Mouse (Mus musculus) testis, adult 2 months (tissue): ENCODE measurements around the gene Msx1. TPM values are rescaled to one million over a fixed set of nuclear protein-coding genes. Genes with fewer than 3 reads are reported as not detected.

Experiments
- H3K27ac ChIP-seq: fragments of 200-500 bp; 2 replicates; pipeline ENCODE4 v1.5.1; 2012; ENCODE audit warnings: low read depth, low read length; ENCODE audit not compliant: control insufficient read depth, insufficient read depth
- H3K27me3 ChIP-seq: fragments of 200-500 bp; 2 replicates; pipeline ENCODE4 v1.6.1; 2012; ENCODE audit warnings: mild to moderate bottlenecking, low read length, moderate library complexity; ENCODE audit not compliant: control insufficient read depth, insufficient read depth
- H3K36me3 ChIP-seq: fragments of 200-500 bp; 2 replicates; pipeline ENCODE4 v1.6.1; 2012; ENCODE audit warnings: mild to moderate bottlenecking, low read length; ENCODE audit not compliant: control insufficient read depth, insufficient read depth
- H3K4me1 ChIP-seq: fragments of 200-500 bp; 2 replicates; pipeline ENCODE4 v1.6.1; 2012; ENCODE audit warnings: low read length; ENCODE audit not compliant: control insufficient read depth, insufficient read depth
- H3K4me3 ChIP-seq: fragments of 200-500 bp; 2 replicates; pipeline ENCODE4 v1.5.1; 2012; ENCODE audit warnings: low read depth, mild to moderate bottlenecking, low read length, moderate library complexity, mixed read lengths; ENCODE audit not compliant: control insufficient read depth
- CTCF ChIP-seq: fragments of 200-500 bp; IDR thresholded peaks from 2 replicates; pipeline ENCODE4 v1.5.1; 2012; ENCODE audit warnings: low read depth, mild to moderate bottlenecking, inconsistent platforms, low read length, moderate library complexity; ENCODE audit not compliant: control insufficient read depth, insufficient read depth, insufficient replicate concordance
- POLR2A ChIP-seq: fragments of 200-500 bp; IDR thresholded peaks from 2 replicates; pipeline ENCODE4 v1.6.1; 2012; ENCODE audit warnings: low read depth, mild to moderate bottlenecking, inconsistent platforms, low read length, moderate library complexity; ENCODE audit not compliant: control insufficient read depth
- polyA plus RNA-seq: library from polyadenylated mRNA; depleted of rRNA; stranded (reverse); fragments of >200 nt; gene quantifications from 2 replicates; pipeline ENCODE4 v1.2.3, GENCODE M21; 2012

Msx1 gene
- polyA plus RNA-seq, 1 experiment: not detected

- no peaks in the 10 kb centered on the region for H3K36me3 ChIP-seq
- H3K4me3 ChIP-seq: no peak overlapping the region
- no peak overlapping the region for H3K27ac ChIP-seq
- peaks cover 12% of the 10 kb centered on the region for H3K27me3 ChIP-seq
- peaks cover 7% of the 10 kb centered on the region; the same call in 1 of the 2 replicates for H3K4me1 ChIP-seq
- TF ChIP-seq POLR2A (no peak), CTCF (no peak)
Observed at GRCm38 (mm10) chr5:37815909-37816308, 8.5 kb downstream of the Msx1 start.

- Histone ChIP-seq H3K36me3 (no peaks in the 10 kb centered on the region), H3K27me3 (peaks cover 12% of the 10 kb centered on the region)
- TF ChIP-seq POLR2A: no peak
- no peak for TF ChIP-seq CTCF
Observed at GRCm38 (mm10) chr5:37814169-37814568, 10.2 kb downstream of the Msx1 start.

DNA sequence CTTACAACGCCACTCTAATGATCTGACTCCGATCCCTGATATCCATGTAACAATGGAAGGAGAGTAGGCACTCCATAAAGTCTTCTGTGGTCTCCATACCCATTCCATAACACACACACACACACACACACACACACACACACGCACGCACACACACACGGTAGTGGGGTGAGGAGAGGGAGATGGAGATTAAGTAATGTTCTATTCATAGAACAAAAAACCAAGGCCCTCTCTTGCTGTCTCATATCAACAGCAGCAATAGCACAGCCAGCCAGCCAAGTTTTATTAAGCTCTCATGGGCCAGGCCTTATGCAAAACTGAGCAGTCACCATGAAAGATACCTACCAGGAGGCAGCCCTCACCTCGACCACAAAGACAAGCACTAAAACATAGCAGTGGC, 19.1 kb downstream of the Msx1 start:
- TF ChIP-seq POLR2A (no peak), CTCF (no peak)

More at GRCm38 (mm10) chr5:37814169-37814568, 10.2 kb downstream of the Msx1 start:
- Histone ChIP-seq H3K4me1 (peaks cover 7% of the 10 kb centered on the region; the same call in 1 of the 2 replicates), H3K4me3 (no peak overlapping the region), H3K27ac (no peak overlapping the region)

GRCm38 (mm10) chr5:37804512-37805118, 19.8 kb downstream of the Msx1 start:
- Histone ChIP-seq H3K27me3 (no peaks in the 10 kb centered on the region), H3K4me3 (no peak overlapping the region), H3K4me1 (peaks cover 2% of the 10 kb centered on the region), H3K36me3 (no peaks in the 10 kb centered on the region), H3K27ac (no peak overlapping the region)
- TF ChIP-seq POLR2A: no peak
- no peak for TF ChIP-seq CTCF

More for the DNA sequence above, 19.1 kb downstream of the Msx1 start:
- no peaks in the 10 kb centered on the region for H3K36me3 ChIP-seq
- no peak overlapping the region for H3K4me3 ChIP-seq
- no peaks in the 10 kb centered on the region for H3K27me3 ChIP-seq
- peaks cover 2% of the 10 kb centered on the region for H3K4me1 ChIP-seq
- H3K27ac ChIP-seq: no peak overlapping the region

DNA sequence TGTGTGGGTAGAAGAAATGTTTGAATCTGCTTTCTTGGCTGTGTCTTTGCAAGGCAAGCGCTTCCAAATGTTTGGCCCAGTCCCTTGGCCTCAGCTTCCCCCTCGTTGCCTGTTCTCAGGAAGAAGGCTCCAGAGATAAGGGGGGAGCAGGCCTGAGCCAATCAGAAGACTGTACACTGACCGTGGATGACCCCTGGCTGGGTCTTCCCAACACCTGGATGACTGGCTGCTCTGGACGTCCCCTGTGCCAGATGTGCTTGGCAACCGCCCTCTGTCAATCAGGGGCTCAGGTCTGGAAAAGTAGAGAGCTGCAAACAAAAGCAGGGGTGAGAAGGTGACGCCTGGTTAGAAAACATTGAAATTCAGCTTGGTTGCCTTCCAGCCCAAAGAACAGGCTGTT, 27.1 kb downstream of the Msx1 start:
- Histone ChIP-seq H3K27ac (no peak overlapping the region), H3K4me1 (peaks cover 5% of the 10 kb centered on the region; the same call in 1 of the 2 replicates), H3K27me3 (no peaks in the 10 kb centered on the region), H3K36me3 (no peaks in the 10 kb centered on the region), H3K4me3 (no peak overlapping the region)
- TF ChIP-seq POLR2A: no peak
- no peak for TF ChIP-seq CTCF

GRCm38 (mm10) chr5:37796751-37797150, 27.6 kb downstream of the Msx1 start:
- no peaks in the 10 kb centered on the region for H3K36me3 ChIP-seq
- H3K4me1 ChIP-seq: peaks cover 7% of the 10 kb centered on the region; the same call in 1 of the 2 replicates
- TF ChIP-seq POLR2A: no peak
- no peak for TF ChIP-seq CTCF
- H3K27ac ChIP-seq: no peak overlapping the region
- H3K4me3 ChIP-seq: no peak overlapping the region
- H3K27me3 ChIP-seq: no peaks in the 10 kb centered on the region

DNA sequence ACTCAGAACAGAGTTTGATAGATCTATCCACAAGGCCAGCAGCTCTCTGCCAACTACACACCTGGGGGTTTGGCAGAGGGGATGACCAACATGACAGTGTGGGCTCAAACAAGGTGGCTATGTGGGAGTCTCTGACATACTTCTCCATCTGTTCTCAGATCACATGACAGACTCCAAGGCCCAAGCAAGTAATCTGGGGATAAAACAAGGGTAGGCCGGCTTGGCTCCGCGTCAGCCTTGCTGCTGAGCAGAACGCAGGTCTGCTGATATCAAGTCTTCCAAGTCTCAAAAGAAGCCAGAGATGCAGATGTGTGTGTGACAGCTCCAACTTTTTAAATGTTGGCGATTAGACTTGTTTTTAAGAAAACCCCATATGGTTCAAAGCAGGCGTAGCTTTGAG, 28.7 kb downstream of the Msx1 start:
- Histone ChIP-seq H3K27ac (no peak overlapping the region), H3K27me3 (no peaks in the 10 kb centered on the region), H3K4me1 (peaks cover 7% of the 10 kb centered on the region; the same call in 1 of the 2 replicates), H3K4me3 (no peak overlapping the region), H3K36me3 (no peaks in the 10 kb centered on the region)
- TF ChIP-seq CTCF: no peak
- TF ChIP-seq POLR2A: no peak
